Mouse (Mus musculus) hindbrain, embryonic 12.5 days (tissue): ENCODE measurements around the gene Cd72. TPM values are rescaled to one million over a fixed set of nuclear protein-coding genes. Genes with fewer than 3 reads are reported as not detected.

Source experiments
- ATAC-seq: fragments of 200-750 bp; cut with Nextera tagmentation; 2 replicates; pipeline ENCODE4 v1.8.0; 2017; ENCODE audit warnings: moderate TSS enrichment; ENCODE audit not compliant: low FRiP score
- H3K27ac ChIP-seq: fragments of 300-500 bp; sonication (generic); 2 replicates; pipeline ENCODE4 v1.5.1; 2016; ENCODE audit warnings: mild to moderate bottlenecking
- H3K27me3 ChIP-seq: fragments of 300-500 bp; sonication (generic); 2 replicates; pipeline ENCODE4 v1.6.1; 2016; ENCODE audit warnings: mild to moderate bottlenecking
- H3K36me3 ChIP-seq: fragments of 300-500 bp; sonication (generic); 2 replicates; pipeline ENCODE4 v1.6.1; 2016; ENCODE audit warnings: mild to moderate bottlenecking
- H3K4me1 ChIP-seq: fragments of 300-500 bp; sonication (generic); 2 replicates; pipeline ENCODE4 v1.6.1; 2016
- H3K4me2 ChIP-seq: fragments of 300-500 bp; sonication (generic); replicated peaks from 2 replicates; pipeline ENCODE4 v1.6.1; 2016; ENCODE audit warnings: mild to moderate bottlenecking
- H3K4me3 ChIP-seq: fragments of 300-500 bp; sonication (generic); 2 replicates; pipeline ENCODE4 v1.5.1; 2016; ENCODE audit warnings: mild to moderate bottlenecking
- H3K9ac ChIP-seq: fragments of 300-500 bp; sonication (generic); 2 replicates; pipeline ENCODE4 v1.6.1; 2016; ENCODE audit warnings: mild to moderate bottlenecking, moderate library complexity
- H3K9me3 ChIP-seq: fragments of 300-500 bp; sonication (generic); replicated peaks from 2 replicates; pipeline ENCODE4 v1.6.1; 2016; ENCODE audit warnings: mild to moderate bottlenecking
- WGBS: fragments of 180-500 bp; shearing (Covaris S2); methylation state at CpG from one replicate; pipeline ENCODE4 v1.1.7; 2016; 5-methylcytosine and 5-hydroxymethylcytosine counted together
- polyA plus RNA-seq: library from polyadenylated mRNA; unstranded; fragments of >200 nt; fragmentation: Nextera tagmentation; extraction: Ambion mirVana; gene quantifications from 2 replicates; pipeline ENCODE4 v1.2.1, GENCODE M21; 2016

The Cd72 gene
- polyA plus RNA-seq, 1 experiment from 2014 or later = 3.8 TPM

DNA sequence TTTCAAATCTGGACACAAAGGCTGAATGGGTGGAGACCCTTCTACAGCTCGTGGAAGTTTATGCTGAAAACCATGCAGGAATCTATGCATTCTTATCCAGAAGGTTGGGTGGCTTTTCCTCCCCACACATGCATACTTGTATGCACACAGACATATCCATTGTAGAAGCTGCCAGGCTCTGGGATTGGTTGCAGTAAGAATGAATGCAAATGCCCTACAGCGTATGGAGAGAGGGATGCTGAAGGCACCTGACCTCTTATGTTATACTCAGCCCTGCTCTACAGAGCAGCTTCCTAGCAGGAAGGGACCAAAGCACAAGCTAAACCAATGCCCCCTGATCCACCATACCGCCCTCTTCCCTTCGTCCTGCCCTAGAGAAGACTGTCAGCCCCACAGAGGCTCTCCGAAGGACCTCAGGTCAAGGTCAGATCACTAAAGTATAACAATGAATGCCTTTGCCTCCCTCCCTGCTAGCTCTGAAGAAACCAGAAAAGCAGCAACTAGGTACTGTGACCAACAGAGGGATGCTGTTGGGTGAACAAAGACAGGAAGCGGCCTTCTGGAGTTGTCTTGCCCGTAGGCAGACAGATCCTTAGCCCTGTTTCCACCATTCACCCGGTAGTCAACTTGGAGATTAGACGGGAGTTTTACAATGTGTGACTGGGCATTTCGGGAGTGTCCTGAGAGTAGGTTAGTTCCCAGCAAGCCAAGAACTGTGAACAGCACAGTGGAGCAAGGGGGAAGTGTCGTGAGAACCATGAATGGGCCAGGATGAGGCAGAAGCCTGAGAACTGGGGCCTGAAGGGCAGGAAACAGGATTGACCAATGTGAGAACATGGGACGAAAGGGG, 47.1 kb downstream of the Cd72 start:
- Histone ChIP-seq H3K36me3 (peaks cover 3% of the 10 kb centered on the region; the same call in 1 of the 2 replicates), H3K9me3 (no peaks in the 10 kb centered on the region), H3K27ac (peak overlapping the region; percentile 95), H3K27me3 (no peaks in the 10 kb centered on the region), H3K4me2 (peak overlapping the region; percentile 62), H3K9ac (peak overlapping the region; percentile 84), H3K4me3 (peak overlapping the region; percentile 59), H3K4me1 (peaks cover 35% of the 10 kb centered on the region)
- 66% methylated on average over 12 of the region's 12 CpGs for WGBS
- ATAC-seq = peak; percentile 62

DNA sequence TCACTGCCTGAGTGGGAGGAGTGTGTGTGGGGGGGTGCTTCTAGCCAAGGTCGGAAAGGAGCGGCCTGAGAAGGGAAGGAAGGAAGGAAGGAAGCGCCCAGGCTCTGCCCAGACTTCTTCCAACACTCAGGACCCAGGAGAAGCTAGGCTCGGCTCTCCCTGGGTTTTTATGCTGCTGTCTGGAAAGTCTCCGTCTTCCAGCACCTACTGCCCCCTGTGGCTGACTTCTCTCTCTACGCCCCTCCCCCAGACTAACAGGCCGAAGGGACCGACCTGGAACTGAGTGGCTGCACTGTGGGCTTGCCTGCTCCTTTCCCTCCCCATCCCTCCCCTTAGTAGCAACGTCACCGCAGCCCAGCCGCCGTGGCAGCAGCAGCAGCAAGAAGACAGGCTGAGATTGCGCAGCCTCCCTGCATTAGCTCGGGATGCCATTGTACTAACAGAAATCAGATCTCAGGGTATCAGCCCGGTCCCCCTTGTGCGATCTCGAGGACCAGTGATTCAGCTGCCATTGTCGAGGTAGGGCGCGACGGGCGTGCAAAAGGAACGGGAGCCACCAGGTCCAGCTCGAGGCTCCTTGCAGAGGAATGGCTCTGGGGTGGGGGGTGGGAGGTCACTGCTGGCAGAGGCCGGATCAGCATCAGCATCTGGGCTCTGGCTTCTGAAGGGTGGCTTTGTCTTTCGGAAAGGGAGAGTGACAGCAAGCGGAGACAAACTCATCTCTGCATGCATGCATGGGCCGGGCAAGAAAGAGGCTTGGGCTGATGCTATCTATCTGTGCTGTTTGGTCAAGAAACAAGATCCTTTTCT, 48.1 kb downstream of the Cd72 start:
- no peaks in the 10 kb centered on the region for H3K27me3 ChIP-seq
- peaks cover 3% of the 10 kb centered on the region; the same call in 1 of the 2 replicates for H3K36me3 ChIP-seq
- H3K27ac ChIP-seq = peak overlapping the region; percentile 95
- peak overlapping the region; percentile 84 for H3K9ac ChIP-seq
- no peaks in the 10 kb centered on the region for H3K9me3 ChIP-seq
- H3K4me3 ChIP-seq = peak overlapping the region; percentile 59
- peak; percentile 95 for ATAC-seq
- H3K4me1 ChIP-seq = peaks cover 37% of the 10 kb centered on the region
- WGBS = 2% methylated on average over 28 of the region's 28 CpGs
- peak overlapping the region; percentile 62 for H3K4me2 ChIP-seq

DNA sequence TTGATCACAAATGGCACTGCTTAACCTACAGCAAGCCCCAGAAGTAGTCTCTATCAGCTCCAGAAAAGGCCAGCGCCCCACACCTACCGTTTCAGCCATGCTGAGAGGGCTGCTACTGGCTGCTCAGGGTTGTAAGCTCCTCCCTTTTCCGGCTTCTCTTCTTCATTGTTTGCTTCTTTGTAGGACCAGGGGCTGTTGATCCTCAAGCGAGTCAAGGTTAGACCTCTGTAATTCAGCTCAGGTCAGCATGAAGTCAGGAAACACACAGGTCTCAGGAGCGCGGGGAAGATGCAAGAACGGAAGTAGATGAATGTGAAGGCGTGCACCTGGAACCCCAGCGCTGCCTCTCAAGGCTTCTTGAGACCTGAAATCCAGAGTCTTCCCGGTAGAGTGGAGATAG, 49.7 kb downstream of the Cd72 start:
- Histone ChIP-seq H3K27ac (no peak overlapping the region), H3K4me1 (peaks cover 43% of the 10 kb centered on the region), H3K27me3 (no peaks in the 10 kb centered on the region), H3K4me3 (no peak overlapping the region), H3K36me3 (peaks cover 3% of the 10 kb centered on the region; the same call in 1 of the 2 replicates), H3K4me2 (no peak overlapping the region), H3K9me3 (no peaks in the 10 kb centered on the region), H3K9ac (no peak overlapping the region)
- ATAC-seq = no peak
- WGBS = 89% methylated on average over 10 of the region's 10 CpGs

DNA sequence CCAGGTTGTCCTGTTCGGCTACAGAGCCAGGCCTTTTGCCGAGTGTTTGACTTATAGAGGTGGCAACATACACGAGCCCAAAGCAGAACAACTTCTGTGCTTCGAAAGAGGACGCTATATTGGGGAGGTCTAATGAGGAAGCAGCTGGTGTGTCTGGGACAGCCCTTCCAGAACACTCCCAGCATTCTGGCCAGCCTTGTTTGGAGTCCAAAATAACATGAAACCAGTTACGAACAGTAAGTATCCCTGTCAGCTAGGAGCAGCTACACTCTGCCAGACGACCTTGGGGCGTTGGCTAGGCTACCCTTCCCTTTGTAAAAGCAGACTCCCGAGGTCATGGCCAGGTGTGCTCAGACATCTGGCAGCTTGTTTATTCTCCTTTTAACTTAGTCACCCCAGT, 52.2 kb downstream of the Cd72 start:
- no peak for ATAC-seq
- Histone ChIP-seq H3K9ac (no peak overlapping the region), H3K27ac (no peak overlapping the region), H3K36me3 (no peaks in the 10 kb centered on the region), H3K9me3 (no peaks in the 10 kb centered on the region), H3K4me3 (no peak overlapping the region), H3K27me3 (no peaks in the 10 kb centered on the region), H3K4me1 (peaks cover 43% of the 10 kb centered on the region), H3K4me2 (no peak overlapping the region)
- WGBS = 87% methylated on average over 9 of the region's 9 CpGs

DNA sequence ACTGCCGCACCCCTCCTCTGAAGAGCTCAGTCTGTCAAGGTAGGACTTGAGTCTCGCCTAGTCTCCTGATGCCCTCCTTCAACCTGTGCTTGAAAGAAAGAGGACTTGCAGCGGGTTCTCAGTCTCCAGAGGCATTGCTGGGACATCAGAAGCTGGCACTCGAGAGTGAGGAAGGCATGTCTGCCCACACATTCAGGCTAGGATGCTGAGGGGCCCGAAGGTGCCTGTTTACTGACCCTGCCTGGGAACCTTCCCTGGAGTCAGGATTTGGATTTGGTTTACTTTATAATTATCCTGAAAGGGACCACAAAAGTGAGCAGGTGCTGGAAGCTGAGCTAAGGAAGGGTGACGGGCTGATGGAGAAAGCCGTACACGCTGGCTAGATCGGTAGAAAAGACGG, 52.9 kb downstream of the Cd72 start:
- Histone ChIP-seq H3K27ac (no peak overlapping the region; the same call in 1 of the 2 replicates), H3K36me3 (no peaks in the 10 kb centered on the region), H3K4me1 (peaks cover 40% of the 10 kb centered on the region), H3K9me3 (no peaks in the 10 kb centered on the region), H3K9ac (0 out of 2 replicates have a peak overlapping the region, but pooled peaks have one; percentile 13), H3K27me3 (no peaks in the 10 kb centered on the region), H3K4me2 (no peak overlapping the region), H3K4me3 (no peak overlapping the region)
- ATAC-seq = no peak
- WGBS = 89% methylated on average over 10 of the region's 10 CpGs

DNA sequence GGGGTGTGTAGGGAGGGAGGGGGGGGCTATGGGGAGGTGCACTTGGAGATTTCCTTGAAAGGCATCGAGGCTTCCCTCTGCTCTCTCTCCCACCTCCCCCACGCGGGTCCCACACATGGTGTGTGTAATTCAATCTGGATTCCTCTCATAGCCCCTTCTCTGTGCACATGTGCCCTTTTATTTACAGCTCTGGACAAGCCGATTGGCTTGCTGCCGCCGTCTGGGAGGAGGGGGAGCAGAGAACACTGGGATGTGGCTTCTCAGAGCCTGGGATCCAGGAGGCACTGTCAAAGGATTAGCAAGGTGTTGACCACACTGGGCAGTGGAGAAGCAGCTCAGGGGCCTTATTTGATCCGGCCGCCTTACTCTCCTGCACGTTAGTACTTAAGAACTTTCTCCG, 53.5 kb downstream of the Cd72 start:
- H3K36me3 ChIP-seq = no peaks in the 10 kb centered on the region
- peaks cover 37% of the 10 kb centered on the region for H3K4me1 ChIP-seq
- ATAC-seq = 0 out of 2 replicates have a peak, but pooled peaks have one; percentile 19
- H3K27me3 ChIP-seq = no peaks in the 10 kb centered on the region
- H3K4me3 ChIP-seq = no peak overlapping the region
- 0 out of 2 replicates have a peak overlapping the region, but pooled peaks have one; percentile 13 for H3K9ac ChIP-seq
- H3K27ac ChIP-seq = no peak overlapping the region
- WGBS = 31% methylated on average over 10 of the region's 10 CpGs
- H3K4me2 ChIP-seq = no peak overlapping the region
- H3K9me3 ChIP-seq = no peaks in the 10 kb centered on the region

DNA sequence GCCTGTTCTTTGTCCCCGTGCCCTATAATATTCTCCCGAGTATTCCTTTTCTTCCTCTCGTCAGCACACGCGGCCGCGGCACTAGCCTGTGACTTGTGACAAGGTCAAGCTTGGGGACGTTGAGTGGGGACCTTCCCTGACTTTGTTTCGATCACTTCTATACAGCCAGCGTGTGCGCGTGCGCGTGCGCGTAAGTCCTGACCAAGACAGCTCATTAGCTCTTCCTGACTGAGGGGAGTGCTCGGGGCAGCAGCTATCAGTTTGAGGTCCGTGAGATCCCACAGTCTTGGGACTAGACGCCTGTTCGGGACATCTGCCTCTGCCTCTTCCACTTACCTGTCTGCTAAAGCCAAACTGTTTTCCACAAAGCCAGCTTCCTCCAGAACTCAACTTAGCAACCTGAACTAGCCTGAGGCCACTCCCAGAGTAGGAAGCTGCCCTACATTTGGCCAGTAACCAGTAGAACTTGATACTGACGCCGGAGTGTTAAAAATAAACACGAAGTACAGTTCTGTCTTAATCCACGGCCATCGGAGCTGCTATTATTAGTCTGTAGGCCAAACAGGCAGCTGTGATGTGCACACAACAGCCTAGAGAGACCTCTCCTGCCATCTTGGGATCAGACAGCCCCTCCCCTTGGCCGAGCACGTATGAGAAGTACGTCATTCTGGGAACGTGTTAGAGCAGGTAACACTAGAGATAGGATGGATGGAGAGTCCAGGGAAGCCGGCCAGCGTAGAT, 54.9 kb downstream of the Cd72 start:
- Histone ChIP-seq H3K27me3 (no peaks in the 10 kb centered on the region), H3K27ac (0 out of 2 replicates have a peak overlapping the region, but pooled peaks have one; percentile 45), H3K4me1 (peaks cover 30% of the 10 kb centered on the region), H3K4me2 (no peak overlapping the region), H3K9ac (no peak overlapping the region), H3K9me3 (no peaks in the 10 kb centered on the region), H3K4me3 (no peak overlapping the region), H3K36me3 (no peaks in the 10 kb centered on the region)
- 75% methylated on average over 31 of the region's 31 CpGs for WGBS
- 0 out of 2 replicates have a peak, but pooled peaks have one; percentile 13 for ATAC-seq

DNA sequence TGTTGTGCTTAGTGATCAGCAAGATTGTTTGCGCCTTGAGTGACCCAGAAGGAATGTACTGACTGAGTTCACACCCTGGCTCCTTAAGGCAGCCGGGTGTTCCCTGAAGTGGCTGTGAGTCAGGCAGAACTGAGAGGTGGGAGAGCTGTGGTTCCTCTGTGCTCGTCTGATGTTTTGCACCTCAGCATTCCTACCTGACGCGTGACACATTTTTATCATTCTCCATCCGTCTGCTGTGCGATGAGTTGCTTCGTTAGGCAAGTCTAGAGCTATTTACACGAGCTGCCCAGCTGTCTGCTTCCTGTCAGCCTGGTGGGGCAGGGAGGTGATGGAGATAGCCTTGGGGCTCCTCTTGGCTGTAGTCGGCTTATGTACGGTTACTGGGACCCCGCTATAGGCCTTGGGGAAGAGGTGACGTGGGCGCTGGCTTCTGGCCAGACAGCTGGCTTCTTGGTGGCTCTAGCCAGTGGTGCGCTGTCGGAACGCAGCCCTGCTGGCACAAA, 55.5 kb downstream of the Cd72 start:
- Histone ChIP-seq H3K27ac (peak overlapping the region; percentile 45; the same call in 1 of the 2 replicates), H3K4me1 (peaks cover 30% of the 10 kb centered on the region)

DNA sequence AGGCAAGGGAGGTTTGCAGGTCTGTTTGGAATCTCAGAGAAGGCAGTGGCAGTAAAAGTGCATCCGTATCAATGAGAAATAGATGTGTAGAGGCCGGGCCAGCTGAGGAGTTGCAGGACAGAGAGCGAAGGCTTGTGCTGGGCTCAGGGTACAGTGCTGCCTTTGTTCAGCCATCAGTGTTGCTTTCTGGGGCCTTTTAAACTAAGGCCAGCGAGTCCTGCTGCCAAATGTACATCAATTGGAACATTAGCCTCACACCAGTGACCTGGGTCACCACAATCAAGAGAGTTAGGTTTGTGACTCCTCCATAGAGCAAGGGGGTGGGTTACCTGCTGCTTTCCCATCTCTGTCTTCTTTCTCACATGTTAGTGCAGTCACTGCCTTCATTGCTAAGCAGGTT, 56.4 kb downstream of the Cd72 start:
- H3K4me2 ChIP-seq = no peak overlapping the region
- H3K9ac ChIP-seq = no peak overlapping the region
- H3K9me3 ChIP-seq = no peaks in the 10 kb centered on the region
- H3K27ac ChIP-seq = no peak overlapping the region; the same call in 1 of the 2 replicates
- no peak for ATAC-seq
- WGBS = 63% methylated on average over 4 of the region's 4 CpGs
- H3K4me1 ChIP-seq = peaks cover 30% of the 10 kb centered on the region
- no peaks in the 10 kb centered on the region for H3K27me3 ChIP-seq
- no peaks in the 10 kb centered on the region for H3K36me3 ChIP-seq
- no peak overlapping the region for H3K4me3 ChIP-seq

More for the DNA sequence above, 55.5 kb downstream of the Cd72 start:
- no peaks in the 10 kb centered on the region for H3K36me3 ChIP-seq
- H3K9ac ChIP-seq = no peak overlapping the region
- ATAC-seq = 0 out of 2 replicates have a peak, but pooled peaks have one; percentile 16
- no peaks in the 10 kb centered on the region for H3K27me3 ChIP-seq
- H3K4me3 ChIP-seq = no peak overlapping the region
- no peaks in the 10 kb centered on the region for H3K9me3 ChIP-seq
- 57% methylated on average over 17 of the region's 17 CpGs for WGBS
- H3K4me2 ChIP-seq = no peak overlapping the region
